20 mouse cellular contexts compared by ENCODE assay signal in genomic region chr2:180243108-180243507, GRCm38 (mm10). TPM values are rescaled to one million over a fixed set of nuclear protein-coding genes. Genes with fewer than 3 reads are reported as not detected.
"Had no signal": no experiment of that assay in that cellular context is flagged by ENCODE, and none has a peak within 500 bp of the region (broad histone marks: within the 10 kb centered on the region; RNA-seq: fewer than 3 reads in every experiment).

No protein-coding gene starts in this region.

- H3K9me3 ChIP-seq: liver, embryonic 13.5 days; liver, embryonic 15.5 days; midbrain, embryonic 15.5 days; neural tube, embryonic 12.5 days; stomach, embryonic 15.5 days had no signal

- H3K4me3 ChIP-seq: liver, embryonic 13.5 days; liver, embryonic 15.5 days; megakaryocyte, embryonic 14.5 days; midbrain, embryonic 13.5 days; midbrain, embryonic 15.5 days; neural tube, embryonic 12.5 days; stomach, embryonic 15.5 days had no signal

- ATAC-seq: liver, postnatal 0 days; midbrain, embryonic 13.5 days; midbrain, embryonic 15.5 days had no signal

- H3K27ac ChIP-seq: liver, embryonic 13.5 days; liver, embryonic 15.5 days; macrophage; midbrain, embryonic 13.5 days; midbrain, embryonic 15.5 days; neural tube, embryonic 12.5 days; stomach, embryonic 15.5 days had no signal

- H3K9ac ChIP-seq: liver, embryonic 13.5 days; liver, embryonic 15.5 days; liver, postnatal 0 days; lung, embryonic 14.5 days; midbrain, embryonic 13.5 days; midbrain, embryonic 15.5 days; neural tube, embryonic 12.5 days; stomach, embryonic 15.5 days had no signal

- H3K4me2 ChIP-seq: liver, embryonic 11.5 days; liver, embryonic 13.5 days; liver, embryonic 15.5 days; lung, embryonic 14.5 days; midbrain, embryonic 11.5 days; midbrain, embryonic 13.5 days; midbrain, embryonic 15.5 days; neural tube, embryonic 12.5 days; stomach, embryonic 15.5 days had no signal

- DNase-seq: liver; liver, embryonic 13.5 days; liver, postnatal 0 days; lung, embryonic 14.5 days; right cerebral cortex, postnatal 14 days; thymus, adult 18-20 months; thymus, postnatal 14 days; thymus, postnatal 36 days had no signal

- H3K4me1 ChIP-seq: midbrain, embryonic 13.5 days; midbrain, embryonic 15.5 days; neural tube, embryonic 12.5 days; stomach, embryonic 15.5 days had no signal

- H3K36me3 ChIP-seq: liver, embryonic 13.5 days; liver, embryonic 15.5 days; midbrain, embryonic 13.5 days; midbrain, embryonic 15.5 days; neural tube, embryonic 12.5 days; stomach, embryonic 15.5 days had no signal

- H3K27me3 ChIP-seq: liver, embryonic 13.5 days; liver, embryonic 15.5 days; megakaryocyte, embryonic 14.5 days; midbrain, embryonic 13.5 days; midbrain, embryonic 15.5 days; neural tube, embryonic 12.5 days; stomach, embryonic 15.5 days had no signal

RNA-seq across cellular contexts. Expression of gene Lama5, which starts 17.4 kb away (rescaled TPM):
- polyA plus RNA-seq: macrophage had no signal

RNA-seq across cellular contexts. Expression of gene Rbbp8nl, which starts 46.6 kb away (rescaled TPM):
- polyA plus RNA-seq: liver, embryonic 13.5 days; liver, embryonic 15.5 days; liver, postnatal 0 days; macrophage; midbrain, embryonic 11.5 days; midbrain, embryonic 13.5 days; midbrain, embryonic 15.5 days; midbrain, postnatal 0 days; neural tube, embryonic 14.5 days; spleen, adult 2 months had no signal
